Mouse (Mus musculus) intestine, embryonic 14.5 days (tissue): ENCODE results near the gene Dus2. TPM values are rescaled to one million over a fixed set of nuclear protein-coding genes. Genes with fewer than 3 reads are reported as not detected.
A peak's percentile ranks its signal among the peaks of the same experiment; 100 is the strongest.

Source experiments
- ATAC-seq: fragments of 200-750 bp; cut with Nextera tagmentation; replicated peaks from 2 replicates; pipeline ENCODE4 v1.8.0; 2017; ENCODE audit warnings: low read depth, moderate number of reproducible peaks, moderate TSS enrichment, moderate library complexity; ENCODE audit not compliant: low FRiP score, low TSS enrichment
- DNase-seq: peaks from one replicate; pipeline ENCODE4 v3.0.0-alpha.2; 2018; ENCODE audit warnings: low spot score
- H3K27ac ChIP-seq: fragments of 300-500 bp; sonication (generic); 2 replicates; pipeline ENCODE4 v1.5.1; 2014; ENCODE audit warnings: low read depth, mild to moderate bottlenecking, control low read depth
- H3K27me3 ChIP-seq: fragments of 300-500 bp; sonication (generic); replicated peaks from 2 replicates; pipeline ENCODE4 v1.6.1; 2014; ENCODE audit warnings: low read length, control low read depth; ENCODE audit not compliant: control insufficient read depth, insufficient read depth
- H3K36me3 ChIP-seq: fragments of 300-500 bp; sonication (generic); 2 replicates; pipeline ENCODE4 v1.6.1; 2014; ENCODE audit warnings: low read length, control low read depth; ENCODE audit not compliant: control insufficient read depth, insufficient read depth
- H3K4me1 ChIP-seq: fragments of 300-500 bp; sonication (generic); replicated peaks from 2 replicates; pipeline ENCODE4 v1.6.1; 2014; ENCODE audit warnings: low read length, control low read depth, mixed read lengths; ENCODE audit not compliant: control insufficient read depth, insufficient read depth
- H3K4me2 ChIP-seq: fragments of 300-500 bp; sonication (generic); 2 replicates; pipeline ENCODE4 v1.6.1; 2014; ENCODE audit warnings: low read length
- H3K4me3 ChIP-seq: fragments of 300-500 bp; sonication (generic); 2 replicates; pipeline ENCODE4 v1.5.1; 2014; ENCODE audit warnings: low read depth, low read length, control low read depth, mixed read lengths
- H3K9ac ChIP-seq: fragments of 300-500 bp; sonication (generic); 2 replicates; pipeline ENCODE4 v1.6.1; 2014; ENCODE audit warnings: mild to moderate bottlenecking, low read length
- H3K9me3 ChIP-seq: fragments of 300-500 bp; sonication (generic); 2 replicates; pipeline ENCODE4 v1.6.1; 2016; ENCODE audit warnings: low read length, control low read depth; ENCODE audit not compliant: control insufficient read depth
- WGBS: fragments of 180-500 bp; shearing (Covaris S2); extraction: QIAGEN DNeasy Blood & Tissue Kit; methylation state at CpG from one replicate; pipeline ENCODE4 v1.1.7; 2014; 5-methylcytosine and 5-hydroxymethylcytosine counted together
- polyA plus RNA-seq: library from polyadenylated mRNA; unstranded; fragments of >200 nt; fragmentation: Nextera tagmentation; extraction: Ambion mirVana; gene quantifications from 2 replicates; pipeline ENCODE4 v1.2.1, GENCODE M21; 2014

Gene Dus2
- polyA plus RNA-seq, 1 experiment from 2014 or later = 18.3 TPM

DNA sequence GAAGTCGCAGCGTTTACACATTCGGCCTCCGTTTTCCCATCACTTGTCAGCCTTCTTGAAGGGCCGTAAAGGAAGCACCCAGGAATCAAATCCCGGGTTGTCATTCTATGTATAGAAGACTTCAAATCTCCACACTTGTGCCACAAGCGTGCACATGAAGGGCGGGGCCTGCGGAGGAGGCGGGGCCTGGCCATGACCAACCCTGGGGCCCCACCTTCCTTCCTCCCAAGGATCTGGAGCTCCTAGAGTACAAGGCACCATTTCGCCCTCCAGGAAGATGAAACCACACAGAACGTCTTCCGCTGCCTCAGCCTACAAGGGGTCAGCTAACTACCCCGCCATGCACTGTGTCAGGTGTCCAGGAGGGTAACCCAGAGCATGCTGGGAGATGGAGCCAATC lies 30.0 kb upstream of the Dus2 start:
- DNase-seq (no peak), ATAC-seq (no peak)
- H3K4me2 ChIP-seq = no peak overlapping the region
- no peak overlapping the region for H3K27ac ChIP-seq
- no peak overlapping the region for H3K9ac ChIP-seq
- no peaks in the 10 kb centered on the region for H3K27me3 ChIP-seq
- H3K36me3 ChIP-seq = peaks cover 29% of the 10 kb centered on the region
- no peak overlapping the region for H3K4me3 ChIP-seq
- peaks cover 9% of the 10 kb centered on the region for H3K4me1 ChIP-seq
- 77% methylated on average over 14 of the region's 14 CpGs for WGBS
- no peaks in the 10 kb centered on the region for H3K9me3 ChIP-seq

DNA sequence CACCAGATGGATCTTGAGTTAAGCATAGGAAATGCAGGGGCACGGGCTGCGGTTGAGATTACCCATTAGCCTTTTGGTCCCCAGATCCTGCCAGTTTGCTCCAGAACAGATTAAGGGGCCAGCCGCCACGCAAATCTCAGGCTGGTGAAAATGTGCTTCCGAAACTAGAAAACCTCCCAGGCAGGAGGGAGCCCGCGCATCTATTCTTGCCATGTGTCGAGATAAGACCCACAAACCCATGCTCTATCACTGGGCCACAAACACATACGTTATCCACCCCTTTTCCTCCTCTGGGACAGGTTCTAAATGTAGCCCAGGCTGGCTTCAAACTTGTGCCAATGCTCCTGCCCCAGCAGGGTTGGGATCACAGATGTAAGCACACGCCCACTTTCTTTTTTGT lies 29.6 kb upstream of the Dus2 start:
- WGBS = 86% methylated on average over 10 of the region's 10 CpGs
- Histone ChIP-seq H3K4me3 (no peak overlapping the region), H3K27me3 (no peaks in the 10 kb centered on the region), H3K36me3 (peaks cover 24% of the 10 kb centered on the region), H3K9ac (no peak overlapping the region), H3K9me3 (no peaks in the 10 kb centered on the region), H3K27ac (no peak overlapping the region), H3K4me2 (no peak overlapping the region), H3K4me1 (peaks cover 13% of the 10 kb centered on the region)
- DNase-seq = no peak
- ATAC-seq = no peak

DNA sequence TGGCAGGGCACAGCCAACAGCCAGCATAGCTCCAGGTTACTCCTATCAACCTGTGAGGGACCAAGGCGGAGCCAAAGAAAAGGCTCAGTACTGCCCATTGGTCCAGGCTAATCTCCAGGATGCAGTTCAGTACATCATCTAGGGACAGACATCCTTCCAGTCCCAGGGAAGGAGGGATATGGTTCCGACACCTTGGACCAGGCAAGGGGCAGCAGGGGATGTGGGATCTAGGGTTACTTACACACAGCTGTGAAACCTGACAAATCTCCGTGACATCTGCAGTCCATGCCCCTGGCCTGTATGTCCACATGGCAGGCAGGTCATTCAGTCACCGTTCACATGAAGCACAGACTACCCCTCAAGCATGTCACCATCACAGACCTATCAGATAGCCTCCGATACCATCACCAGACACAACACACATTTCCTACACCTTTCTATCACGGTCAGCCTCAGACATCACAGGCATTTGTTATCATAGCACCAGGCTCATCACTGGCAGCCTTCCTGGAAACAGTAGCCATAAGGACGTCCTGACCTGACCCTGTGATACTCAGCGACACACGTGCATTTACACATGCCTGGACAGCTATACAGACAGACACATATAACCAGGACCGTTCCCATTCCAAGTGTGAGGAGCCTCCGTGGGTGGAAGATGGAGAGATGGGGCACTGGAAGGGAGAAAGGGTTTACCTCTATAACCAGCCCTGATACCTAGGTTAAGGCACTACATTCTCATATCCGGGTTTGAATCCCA lies 26.5 kb upstream of the Dus2 start:
- Histone ChIP-seq H3K27ac (no peak overlapping the region), H3K4me1 (peaks cover 18% of the 10 kb centered on the region), H3K27me3 (no peaks in the 10 kb centered on the region), H3K4me2 (peak overlapping the region; percentile 66), H3K9ac (peak overlapping the region; percentile 91), H3K9me3 (no peaks in the 10 kb centered on the region), H3K4me3 (peak overlapping the region; percentile 78), H3K36me3 (peaks cover 9% of the 10 kb centered on the region; the same call in 1 of the 2 replicates)
- ATAC-seq (no peak), DNase-seq (peak; percentile 55)
- WGBS = 56% methylated on average over 12 of the region's 12 CpGs

DNA sequence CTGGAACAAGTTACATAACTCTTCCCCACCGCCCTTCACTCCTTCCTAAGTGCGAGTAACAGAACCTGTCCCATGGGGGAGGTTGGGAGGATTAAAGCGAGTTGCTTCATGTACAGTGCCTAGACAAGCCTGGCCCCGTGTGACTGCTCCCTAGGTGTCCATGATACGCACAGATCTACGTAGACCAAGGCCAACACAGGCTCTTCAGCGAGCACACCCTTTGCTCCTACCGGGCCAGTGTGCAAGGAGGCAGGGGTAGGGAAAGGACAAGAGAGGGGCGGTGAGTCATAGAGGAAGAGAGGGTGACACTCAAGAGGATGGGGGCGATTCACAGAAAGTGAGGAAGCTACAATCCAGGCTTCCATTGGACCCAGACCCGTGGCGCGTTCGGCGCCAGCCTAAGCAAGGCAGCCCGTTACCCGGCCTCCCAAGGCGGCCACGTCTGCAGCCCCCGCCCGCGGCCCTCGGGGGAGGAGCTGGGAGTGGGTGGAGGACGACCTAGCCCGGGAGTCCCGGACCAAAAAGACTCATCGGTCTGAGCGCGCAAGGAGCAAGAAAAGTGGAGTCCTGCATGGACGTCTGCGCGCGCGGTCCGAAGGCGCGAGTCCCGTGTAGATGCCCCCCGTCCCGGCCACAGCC lies 25.8 kb upstream of the Dus2 start:
- Histone ChIP-seq H3K9me3 (no peaks in the 10 kb centered on the region), H3K4me3 (peak overlapping the region; percentile 78), H3K36me3 (peaks cover 3% of the 10 kb centered on the region; the same call in 1 of the 2 replicates), H3K27me3 (no peaks in the 10 kb centered on the region), H3K27ac (peak overlapping the region; percentile 92), H3K4me1 (peaks cover 18% of the 10 kb centered on the region), H3K9ac (peak overlapping the region; percentile 91), H3K4me2 (peak overlapping the region; percentile 66)
- DNase-seq = peak; percentile 83
- peak; percentile 74 for ATAC-seq
- 1% methylated on average over 34 of the region's 40 CpGs for WGBS

DNA sequence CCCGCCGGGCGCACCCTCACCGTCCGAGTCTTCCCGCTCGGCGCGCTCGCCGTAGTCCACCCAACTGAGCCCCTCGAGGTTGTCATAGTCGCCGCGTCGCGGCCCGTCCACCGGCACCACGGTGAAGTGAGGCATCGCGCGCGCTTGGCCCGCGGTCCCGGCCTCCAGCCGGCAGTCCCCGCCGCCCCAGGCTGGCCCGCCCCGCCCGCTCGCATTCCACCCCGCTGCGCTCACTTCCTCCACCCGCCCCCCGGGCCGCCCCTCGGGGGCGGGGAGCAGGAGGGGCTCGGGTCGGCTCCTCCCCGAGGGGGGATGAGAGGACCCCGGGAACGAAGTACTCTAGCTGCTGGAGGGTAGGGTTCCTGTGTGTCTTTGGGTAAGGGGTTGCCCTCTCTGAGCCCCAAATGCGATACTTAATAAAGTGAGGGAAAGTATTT lies 25.2 kb upstream of the Dus2 start, which contains the start of gene Slc12a4:
TSS of gene Slc12a4 (minus strand) at position 193 of the 437 bp plus-strand sequence.
- Histone ChIP-seq H3K9me3 (no peaks in the 10 kb centered on the region), H3K4me3 (peak within 1 kb of the TSS; percentile 78), H3K27ac (peak within 1 kb of the TSS; percentile 92), H3K36me3 (no peaks in the 10 kb centered on the region), H3K27me3 (no peaks in the 10 kb centered on the region), H3K4me2 (peak within 1 kb of the TSS; percentile 66), H3K9ac (peak within 1 kb of the TSS; percentile 91), H3K4me1 (peaks cover 18% of the 10 kb centered on the region)
- peak; percentile 90 for DNase-seq
- under 1% methylated on average over 47 of the region's 47 CpGs for WGBS
- peak; percentile 94 for ATAC-seq

DNA sequence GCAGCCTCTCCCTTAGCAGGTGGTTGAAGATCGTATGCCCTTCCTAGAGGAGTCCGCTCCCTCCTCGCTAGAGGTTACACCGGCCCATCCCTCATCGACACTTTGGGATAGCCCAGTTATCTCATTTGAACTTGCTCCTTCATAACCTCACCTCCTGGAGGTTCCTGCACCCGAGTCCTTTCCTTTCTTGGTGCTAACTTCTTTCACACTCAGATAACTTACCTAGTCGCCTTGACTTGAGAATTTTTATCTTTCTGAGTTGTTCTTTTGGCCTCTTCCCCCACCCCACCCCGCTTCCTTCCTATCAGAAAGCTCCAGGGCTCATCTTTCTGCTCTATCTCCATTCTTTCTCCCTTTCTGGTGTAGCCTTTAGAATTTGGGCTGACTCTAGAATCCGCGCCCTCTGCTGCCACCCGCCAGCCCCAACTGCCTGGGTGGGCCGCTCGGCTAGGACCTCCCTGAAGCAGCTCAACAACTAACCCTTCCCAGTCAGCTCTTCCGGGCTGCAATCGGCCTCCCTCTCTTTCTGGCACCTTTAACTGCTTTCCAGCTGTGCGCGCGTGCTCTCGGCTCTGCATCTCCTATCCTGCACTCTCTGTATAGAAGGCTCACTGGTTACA lies 24.3 kb upstream of the Dus2 start:
- H3K4me3 ChIP-seq = peak overlapping the region; percentile 78
- H3K4me1 ChIP-seq = peaks cover 18% of the 10 kb centered on the region
- H3K27me3 ChIP-seq = no peaks in the 10 kb centered on the region
- H3K36me3 ChIP-seq = no peaks in the 10 kb centered on the region
- peak overlapping the region; percentile 8; the same call in 1 of the 2 replicates for H3K9ac ChIP-seq
- ATAC-seq (no peak), DNase-seq (peak; percentile 72)
- H3K9me3 ChIP-seq = no peaks in the 10 kb centered on the region
- peak overlapping the region; percentile 66 for H3K4me2 ChIP-seq
- 10% methylated on average over 19 of the region's 19 CpGs for WGBS
- peak overlapping the region; percentile 51 for H3K27ac ChIP-seq

DNA sequence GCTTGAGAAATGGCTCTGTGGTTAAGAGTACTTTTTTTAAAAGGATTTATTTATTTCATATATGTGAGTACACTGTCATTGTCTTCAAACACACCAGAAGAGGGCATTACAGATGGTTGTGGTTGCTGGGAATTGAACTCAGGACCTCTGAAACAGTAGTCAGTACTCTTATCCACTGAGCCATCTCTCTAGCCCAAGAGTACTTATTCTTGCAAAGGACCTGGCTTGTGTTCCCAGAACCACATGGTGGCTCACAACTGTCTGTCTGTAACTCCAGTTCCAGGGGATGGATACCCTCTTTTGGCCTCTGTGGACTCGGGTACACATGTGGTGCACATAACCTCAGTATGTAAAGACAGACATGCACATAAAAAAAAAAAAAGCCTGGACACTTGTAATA lies 21.8 kb upstream of the Dus2 start:
- Histone ChIP-seq H3K9ac (no peak overlapping the region), H3K27ac (no peak overlapping the region), H3K4me2 (no peak overlapping the region), H3K9me3 (no peaks in the 10 kb centered on the region), H3K27me3 (no peaks in the 10 kb centered on the region), H3K36me3 (no peaks in the 10 kb centered on the region), H3K4me3 (no peak overlapping the region), H3K4me1 (peaks cover 12% of the 10 kb centered on the region)
- no peak for ATAC-seq
- no peak for DNase-seq
- 72% methylated on average over 1 of the region's 1 CpGs for WGBS

DNA sequence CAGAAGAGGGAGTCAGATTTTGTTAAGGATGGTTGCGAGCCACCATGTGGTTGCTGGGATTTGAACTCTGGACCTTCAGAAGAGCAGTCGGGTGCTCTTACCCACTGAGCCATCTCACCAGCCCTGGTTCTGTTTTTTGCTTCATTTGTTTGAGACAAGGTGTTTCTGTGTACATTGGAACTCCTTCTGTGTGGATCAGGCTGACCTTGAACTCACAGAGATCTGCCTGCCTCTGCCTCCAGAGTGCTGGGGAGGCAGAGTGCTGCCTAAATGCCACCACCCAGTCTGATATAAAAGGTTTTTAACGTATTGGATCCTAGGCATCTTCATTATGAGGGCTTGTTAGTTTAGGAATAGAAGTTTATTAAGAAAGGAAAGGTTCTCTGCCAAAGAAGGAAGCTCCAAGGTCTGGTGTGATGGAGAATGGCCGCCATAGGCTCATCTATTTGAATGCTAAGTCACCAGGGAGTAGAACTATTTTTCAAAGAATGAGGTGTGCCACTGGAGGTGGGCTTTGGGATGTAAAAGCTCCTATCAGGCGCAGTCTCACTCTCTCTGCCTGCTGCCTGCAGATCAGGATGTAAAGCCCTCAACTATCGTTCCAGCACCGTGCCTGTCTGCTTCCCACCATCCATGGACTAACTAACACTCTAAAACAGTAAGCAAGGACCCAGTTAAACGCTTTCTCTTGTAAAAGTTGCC lies 20.0 kb upstream of the Dus2 start:
- no peaks in the 10 kb centered on the region for H3K9me3 ChIP-seq
- H3K4me2 ChIP-seq = no peak overlapping the region
- no peak overlapping the region for H3K4me3 ChIP-seq
- peaks cover 9% of the 10 kb centered on the region for H3K4me1 ChIP-seq
- H3K9ac ChIP-seq = no peak overlapping the region
- DNase-seq = no peak
- 78% methylated on average over 8 of the region's 8 CpGs for WGBS
- no peak overlapping the region for H3K27ac ChIP-seq
- H3K27me3 ChIP-seq = no peaks in the 10 kb centered on the region
- no peaks in the 10 kb centered on the region for H3K36me3 ChIP-seq
- no peak for ATAC-seq
